Mouse (Mus musculus): ENCODE data around the gene Trmt2b. TPM values are rescaled to one million over a fixed set of nuclear protein-coding genes. Genes with fewer than 3 reads are reported as not detected.
A peak's percentile ranks its signal among the peaks of the same experiment; 100 is the strongest.
"Not testable (repeated sequence)": the region's sequence is repeated elsewhere in the genome, so short reads cannot be mapped to it uniquely, and the experiment has no call there.

Gene Trmt2b
- 8.2 and 8.9 TPM in 2 replicates for polyA plus RNA-seq (2015; fragmentation: Nextera tagmentation; extraction: Ambion mirVana)

DNA sequence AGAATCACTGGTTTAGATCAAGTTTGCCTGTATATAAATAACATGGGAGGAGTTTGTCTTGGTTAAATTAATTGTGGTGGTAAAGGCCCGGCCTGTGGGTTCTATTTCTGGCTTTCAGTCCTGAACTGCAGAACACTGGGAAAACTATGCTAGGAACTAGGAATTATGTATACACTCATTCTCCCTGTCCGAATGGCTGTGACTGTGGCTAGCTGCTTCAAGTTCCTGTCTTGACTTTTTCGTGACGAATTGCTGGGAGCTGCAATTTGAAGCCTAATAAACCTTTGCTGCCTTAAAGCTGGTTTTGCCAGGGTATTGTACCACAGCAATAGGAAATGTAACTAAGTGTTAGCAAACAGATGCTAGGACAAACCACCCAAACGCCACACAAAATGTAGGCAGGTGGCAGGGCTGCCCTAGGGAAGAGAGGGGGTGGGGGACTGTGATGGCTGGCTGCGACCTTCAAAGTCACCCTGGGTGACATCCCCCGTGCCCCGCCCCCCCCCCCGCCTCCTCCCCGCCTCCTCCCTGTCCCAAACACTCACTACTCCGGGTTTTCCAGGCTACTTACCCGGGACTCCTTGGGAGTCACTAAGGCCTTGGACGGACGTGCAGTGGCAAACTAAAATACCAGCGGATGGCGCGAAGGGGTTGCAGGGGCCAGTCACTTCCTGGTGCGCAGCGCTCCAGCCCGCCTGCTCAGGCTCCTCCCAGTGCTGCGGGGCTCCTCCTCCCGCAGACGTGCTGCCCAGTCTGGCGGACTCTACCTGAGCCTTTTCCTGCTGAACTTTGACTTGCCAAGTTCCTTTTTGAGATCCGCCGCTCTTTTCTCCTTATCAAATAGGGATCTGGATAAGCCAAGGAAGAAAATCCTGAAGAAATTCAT lies at the start of gene Trmt2b:
Gene Trmt2b (minus strand): TSS at position 710 of the 886 bp plus-strand sequence.
- no peaks in the 10 kb centered on the region for H3K36me3 ChIP-seq (replicated peaks)
- H3K4me3 ChIP-seq (replicated peaks), result peak within 1 kb of the TSS; percentile 65
- H3K27me3 ChIP-seq, result no peaks in the 10 kb centered on the region
- H3K9ac ChIP-seq, result peak within 1 kb of the TSS; percentile 27; the same call in 1 of the 2 replicates
- WGBS (ENCODE audit: insufficient replicate concordance), result 14% methylated on average over 24 of the region's 26 CpGs
- H3K4me2 ChIP-seq, result peak within 1 kb of the TSS; percentile 65
- ATAC-seq (ENCODE audit: insufficient read depth), result peak; percentile 95
- peak within 1 kb of the TSS; percentile 51; the same call in 1 of the 2 replicates for H3K27ac ChIP-seq (replicated peaks)
- H3K9me3 ChIP-seq (replicated peaks), result no peaks in the 10 kb centered on the region
- no peaks in the 10 kb centered on the region for H3K4me1 ChIP-seq (replicated peaks)

DNA sequence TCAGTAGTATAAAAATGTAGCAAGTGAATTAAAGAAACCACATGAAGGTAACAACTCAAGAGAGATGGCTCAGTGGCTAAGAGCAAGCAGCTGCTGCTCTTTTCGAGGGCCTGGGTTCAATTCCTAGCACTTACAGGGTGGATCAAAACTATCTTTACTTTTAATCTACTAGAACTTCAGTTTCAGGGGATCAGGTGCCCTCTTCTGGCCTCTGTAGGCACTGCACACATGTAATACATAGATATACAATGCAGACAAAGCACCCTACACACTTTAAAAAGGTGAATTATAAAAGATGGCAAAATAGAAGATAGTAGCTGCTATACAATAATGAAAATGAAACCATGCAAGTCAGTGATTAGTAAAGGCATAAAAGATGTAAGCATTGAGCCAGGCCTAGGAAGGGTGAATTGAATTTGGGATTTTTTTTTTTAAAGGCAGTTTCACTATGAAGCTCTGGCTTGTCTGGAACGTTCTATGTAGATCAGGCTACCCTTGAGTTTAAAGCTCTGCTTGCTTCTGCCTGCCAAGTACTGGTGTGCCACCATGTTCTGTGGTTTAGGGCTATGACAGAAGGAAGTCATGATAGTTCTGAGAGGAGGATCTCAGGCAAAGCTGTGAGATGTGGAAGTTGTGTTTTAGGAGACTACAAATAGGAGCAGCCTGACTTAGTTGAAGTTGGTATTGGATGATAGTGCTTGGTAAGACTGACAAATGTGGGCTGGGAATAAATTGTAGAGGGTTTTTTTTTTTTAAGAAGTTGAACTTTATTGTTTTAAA lies 42.6 kb upstream of the Trmt2b start:
- no peaks in the 10 kb centered on the region for H3K27me3 ChIP-seq
- 57% methylated on average over 2 of the region's 2 CpGs for WGBS (ENCODE audit: insufficient replicate concordance)
- no peak for ATAC-seq (ENCODE audit: insufficient read depth)
- H3K4me3 ChIP-seq (replicated peaks), result no peak overlapping the region
- H3K9ac ChIP-seq, result no peak overlapping the region
- no peaks in the 10 kb centered on the region for H3K9me3 ChIP-seq (replicated peaks)
- H3K27ac ChIP-seq (replicated peaks), result no peak overlapping the region
- H3K36me3 ChIP-seq (replicated peaks), result peaks cover 47% of the 10 kb centered on the region
- no peaks in the 10 kb centered on the region for H3K4me1 ChIP-seq (replicated peaks)
- H3K4me2 ChIP-seq, result no peak overlapping the region

DNA sequence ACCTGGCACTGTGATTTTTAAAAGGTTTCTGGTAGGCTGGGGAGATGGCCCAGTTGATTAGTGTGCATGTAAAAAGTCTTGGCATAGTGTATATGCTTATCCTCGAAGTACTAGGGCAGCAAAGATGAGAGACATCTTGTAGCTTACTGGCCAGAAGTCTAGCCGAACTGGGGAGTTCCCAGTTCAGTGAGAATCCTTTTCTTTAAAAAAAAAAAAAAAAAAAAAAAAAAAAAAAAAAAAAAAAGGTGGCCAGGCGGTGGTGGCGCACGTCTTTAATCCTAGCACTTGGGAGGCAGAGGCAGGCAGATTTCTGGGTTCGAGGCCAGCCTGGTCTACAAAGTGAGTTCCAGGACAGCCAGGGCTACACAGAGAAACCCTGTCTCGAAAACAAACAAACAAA lies 34.4 kb upstream of the Trmt2b start:
- H3K36me3 ChIP-seq (replicated peaks), result peaks cover 25% of the 10 kb centered on the region
- H3K4me1 ChIP-seq (replicated peaks), result peaks cover 14% of the 10 kb centered on the region
- WGBS (ENCODE audit: insufficient replicate concordance), result 84% methylated on average over 7 of the region's 7 CpGs
- ATAC-seq (ENCODE audit: insufficient read depth); H3K4me2 ChIP-seq; H3K9me3 ChIP-seq (replicated peaks); H3K4me3 ChIP-seq (replicated peaks); H3K27me3 ChIP-seq; H3K27ac ChIP-seq (replicated peaks); H3K9ac ChIP-seq: not testable (repeated sequence)

DNA sequence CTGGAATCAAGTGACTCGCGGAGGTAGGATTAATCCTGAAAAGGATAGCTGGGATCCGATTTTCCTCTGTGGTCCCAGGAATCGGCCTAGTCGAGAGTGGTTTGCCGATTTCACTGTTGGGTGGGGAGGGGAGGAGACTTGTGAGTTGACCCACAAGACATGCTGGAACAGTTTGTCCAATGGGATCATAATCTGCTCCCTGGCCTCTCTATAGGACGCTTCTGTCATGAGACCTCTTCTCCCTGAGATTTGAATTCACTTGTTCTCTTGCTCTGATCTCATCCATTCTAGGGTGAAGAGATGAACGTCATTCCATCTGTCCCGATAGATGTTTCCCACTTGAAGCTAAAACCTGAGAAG lies 31.5 kb upstream of the Trmt2b start:
- WGBS (ENCODE audit: insufficient replicate concordance), result 25% methylated on average over 9 of the region's 9 CpGs
- H3K9ac ChIP-seq, result peak overlapping the region; percentile 54

DNA sequence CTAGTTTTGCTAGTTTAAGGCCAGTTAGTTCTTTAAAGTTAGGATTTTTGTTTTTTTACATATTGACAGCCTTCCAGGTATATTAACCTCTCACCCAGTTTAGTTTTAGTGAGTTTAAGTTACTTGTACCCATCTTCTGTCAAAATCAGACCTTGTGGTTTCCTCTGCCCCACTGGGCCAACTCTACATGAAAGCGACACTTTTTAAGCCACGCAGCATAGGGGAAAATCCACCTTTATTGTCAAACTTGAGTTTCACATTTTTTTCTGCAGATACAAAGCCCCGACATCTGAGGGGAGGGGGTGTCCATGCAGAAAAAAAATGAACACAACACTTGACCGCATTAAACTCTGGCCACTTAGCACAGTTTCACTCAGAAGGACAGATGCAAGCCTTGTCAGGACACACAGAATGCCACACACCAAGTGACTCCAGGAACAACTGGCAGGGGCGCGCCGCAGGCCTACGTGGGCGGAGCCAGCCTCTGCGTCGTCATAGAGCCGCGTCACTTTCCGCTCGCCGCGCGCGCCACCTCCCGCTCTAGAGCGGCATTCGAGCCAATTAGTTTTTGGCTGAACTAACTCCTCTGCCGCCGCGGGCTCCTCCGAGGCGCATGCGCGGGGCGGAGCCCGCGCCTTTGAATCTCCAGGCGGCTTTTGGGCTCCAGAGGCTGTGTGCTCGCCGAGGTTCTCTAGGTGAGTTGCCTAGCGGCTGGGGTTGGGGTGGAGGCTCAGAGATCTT lies 30.9 kb upstream of the Trmt2b start, which contains the start of gene Cenpi:
Gene Cenpi (plus strand): TSS at position 551 of the 741 bp plus-strand sequence.
- H3K9ac ChIP-seq, result peak within 1 kb of the TSS; percentile 54
- peak within 1 kb of the TSS; percentile 67 for H3K4me3 ChIP-seq (replicated peaks)
- H3K27ac ChIP-seq (replicated peaks), result peak within 1 kb of the TSS; percentile 64
- WGBS (ENCODE audit: insufficient replicate concordance), result 15% methylated on average over 36 of the region's 36 CpGs
- peaks cover 12% of the 10 kb centered on the region for H3K36me3 ChIP-seq (replicated peaks)
- no peaks in the 10 kb centered on the region for H3K9me3 ChIP-seq (replicated peaks)
- H3K4me1 ChIP-seq (replicated peaks), result peaks cover 14% of the 10 kb centered on the region
- peak; percentile 97 for ATAC-seq (ENCODE audit: insufficient read depth)
- H3K27me3 ChIP-seq, result no peaks in the 10 kb centered on the region
- peak within 1 kb of the TSS; percentile 61 for H3K4me2 ChIP-seq

More for the DNA sequence above, 31.5 kb upstream of the Trmt2b start:
- no peaks in the 10 kb centered on the region for H3K27me3 ChIP-seq
- H3K4me2 ChIP-seq, result peak overlapping the region; percentile 61
- peak overlapping the region; percentile 64 for H3K27ac ChIP-seq (replicated peaks)
- peak; percentile 88 for ATAC-seq (ENCODE audit: insufficient read depth)
- peaks cover 15% of the 10 kb centered on the region for H3K36me3 ChIP-seq (replicated peaks)
- H3K4me3 ChIP-seq (replicated peaks), result peak overlapping the region; percentile 67
- peaks cover 14% of the 10 kb centered on the region for H3K4me1 ChIP-seq (replicated peaks)
- H3K9me3 ChIP-seq (replicated peaks), result no peaks in the 10 kb centered on the region

DNA sequence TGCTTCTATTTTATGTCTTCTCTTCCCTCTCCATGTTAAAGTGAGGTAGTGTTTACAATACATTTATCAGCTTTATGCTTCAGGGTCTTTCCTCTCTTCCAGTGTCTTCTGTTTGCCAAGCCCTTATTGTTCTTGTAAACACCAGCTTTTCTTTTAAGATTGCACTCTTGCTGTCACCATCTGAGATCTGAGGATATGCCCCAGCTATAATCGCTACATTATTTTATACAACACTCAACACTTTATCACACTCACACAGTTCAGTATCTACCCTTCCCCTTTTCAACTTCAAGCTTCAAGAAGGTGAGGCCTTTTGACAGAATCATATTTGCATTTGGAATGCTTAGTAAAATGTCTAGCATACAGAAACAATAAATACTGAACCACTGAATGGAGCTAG lies 26.5 kb upstream of the Trmt2b start:
- Histone ChIP-seq H3K9ac (no peak overlapping the region), H3K4me1 (replicated peaks) (peaks cover 9% of the 10 kb centered on the region; the same call in 1 of the 2 replicates), H3K27me3 (no peaks in the 10 kb centered on the region), H3K36me3 (replicated peaks) (no peaks in the 10 kb centered on the region), H3K4me3 (replicated peaks) (no peak overlapping the region), H3K4me2 (no peak overlapping the region), H3K9me3 (replicated peaks) (no peaks in the 10 kb centered on the region), H3K27ac (replicated peaks) (no peak overlapping the region)
- no peak for ATAC-seq (ENCODE audit: insufficient read depth)
- 68% methylated on average over 1 of the region's 1 CpGs for WGBS (ENCODE audit: insufficient replicate concordance)

DNA sequence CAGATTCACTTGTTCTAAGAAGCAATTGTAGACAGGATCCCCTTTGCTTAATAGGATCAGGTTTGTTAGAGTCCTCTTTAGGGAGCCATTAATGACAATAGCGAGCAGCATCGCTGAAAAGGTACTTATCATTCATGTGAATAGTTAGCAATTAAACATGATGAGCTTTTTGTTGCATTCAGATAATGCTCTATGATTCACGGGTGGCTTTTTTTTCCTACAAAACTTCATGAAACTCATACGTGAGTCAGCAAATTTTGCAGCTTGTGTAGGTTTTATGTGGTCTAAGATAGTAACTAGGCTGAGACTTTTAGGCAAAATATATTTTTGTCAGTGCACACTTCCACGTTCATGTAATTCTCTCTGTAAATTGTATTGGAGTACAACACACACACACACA lies 23.4 kb upstream of the Trmt2b start:
- H3K9ac ChIP-seq, result no peak overlapping the region
- H3K9me3 ChIP-seq (replicated peaks), result no peaks in the 10 kb centered on the region
- 0 out of 2 replicates have a peak, but pooled peaks cover 2% of the 10 kb centered on the region for H3K4me1 ChIP-seq (replicated peaks)
- WGBS (ENCODE audit: insufficient replicate concordance), result 24% methylated on average over 5 of the region's 5 CpGs
- no peak overlapping the region for H3K4me2 ChIP-seq
- no peak overlapping the region for H3K27ac ChIP-seq (replicated peaks)
- no peak for ATAC-seq (ENCODE audit: insufficient read depth)
- no peaks in the 10 kb centered on the region for H3K36me3 ChIP-seq (replicated peaks)
- peaks cover 26% of the 10 kb centered on the region for H3K27me3 ChIP-seq
- no peak overlapping the region for H3K4me3 ChIP-seq (replicated peaks)

DNA sequence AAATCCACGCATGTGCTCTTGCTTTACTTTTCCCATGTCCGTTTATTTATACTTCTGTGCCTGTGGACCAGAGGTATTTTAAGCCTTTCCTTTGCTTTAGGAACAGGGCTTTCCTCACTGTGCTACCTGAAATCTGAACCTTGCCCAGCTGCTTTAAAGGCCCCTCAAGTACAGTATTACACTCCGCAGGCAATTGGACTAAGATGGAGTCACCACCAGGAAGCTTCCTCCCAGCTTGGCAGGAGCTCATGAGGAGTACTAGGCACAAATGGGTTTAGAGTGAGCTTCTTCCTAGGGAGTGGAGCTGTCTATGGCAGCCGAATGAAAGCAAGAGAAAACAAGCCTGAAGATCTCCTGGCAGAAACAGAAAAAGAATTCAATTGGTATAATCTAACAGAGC lies 20.4 kb upstream of the Trmt2b start:
- ATAC-seq (ENCODE audit: insufficient read depth), result no peak
- H3K9ac ChIP-seq, result no peak overlapping the region
- peaks cover 49% of the 10 kb centered on the region for H3K27me3 ChIP-seq
- no peaks in the 10 kb centered on the region for H3K36me3 ChIP-seq (replicated peaks)
- no peak overlapping the region for H3K27ac ChIP-seq (replicated peaks)
- no peak overlapping the region for H3K4me2 ChIP-seq
- 0 out of 2 replicates have a peak, but pooled peaks cover 2% of the 10 kb centered on the region for H3K4me1 ChIP-seq (replicated peaks)
- WGBS (ENCODE audit: insufficient replicate concordance), result 42% methylated on average over 4 of the region's 4 CpGs
- H3K9me3 ChIP-seq (replicated peaks), result no peaks in the 10 kb centered on the region
- no peak overlapping the region for H3K4me3 ChIP-seq (replicated peaks)

DNA sequence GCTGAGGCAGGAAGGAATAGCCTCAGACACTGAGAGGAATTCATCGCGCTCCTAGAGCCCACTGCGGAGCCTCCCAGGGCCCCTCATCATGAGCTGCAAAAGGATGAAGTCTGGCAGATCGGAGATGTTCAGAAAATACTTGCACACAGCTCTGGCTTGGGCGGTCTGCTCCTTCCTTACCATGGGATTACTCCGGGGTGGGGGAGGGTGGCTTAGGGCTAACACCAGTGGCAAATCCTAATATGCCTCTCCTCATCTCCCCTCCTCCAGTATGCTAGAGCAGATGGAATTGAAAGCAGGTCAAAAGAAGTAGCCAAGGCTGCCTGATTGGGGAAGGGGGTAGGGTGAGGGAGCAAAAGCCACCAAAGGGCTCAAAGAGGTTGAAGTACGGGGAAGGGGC lies 20.0 kb upstream of the Trmt2b start:
- Histone ChIP-seq H3K27me3 (peaks cover 54% of the 10 kb centered on the region), H3K9me3 (replicated peaks) (no peaks in the 10 kb centered on the region), H3K4me1 (replicated peaks) (0 out of 2 replicates have a peak, but pooled peaks cover 2% of the 10 kb centered on the region), H3K27ac (replicated peaks) (no peak overlapping the region), H3K4me3 (replicated peaks) (no peak overlapping the region), H3K9ac (no peak overlapping the region), H3K36me3 (replicated peaks) (no peaks in the 10 kb centered on the region), H3K4me2 (peak overlapping the region; percentile 10; the same call in 1 of the 2 replicates)
- ATAC-seq (ENCODE audit: insufficient read depth), result no peak
- WGBS (ENCODE audit: insufficient replicate concordance), result 25% methylated on average over 7 of the region's 7 CpGs

DNA sequence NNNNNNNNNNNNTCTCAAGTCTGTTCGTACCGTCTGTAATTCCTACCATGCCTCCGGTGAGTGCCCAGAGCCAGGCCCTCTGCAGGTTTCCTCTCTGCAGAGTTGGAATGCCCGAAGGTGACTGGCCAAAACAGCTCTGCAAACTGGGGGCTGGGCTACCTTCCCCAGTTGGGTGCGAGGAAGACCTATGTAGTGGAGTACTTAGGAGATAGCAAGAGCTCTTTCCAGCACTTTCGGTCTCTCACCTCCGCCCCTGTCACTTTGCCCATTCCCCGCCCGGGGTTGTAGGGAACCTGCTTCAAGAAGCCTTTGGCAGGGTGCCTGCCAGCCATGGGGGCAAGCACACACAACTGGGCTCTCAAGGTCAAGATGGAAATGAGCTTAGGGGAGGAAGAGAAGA lies 19.5 kb upstream of the Trmt2b start:
- Histone ChIP-seq H3K27me3 (peaks cover 58% of the 10 kb centered on the region), H3K36me3 (replicated peaks) (no peaks in the 10 kb centered on the region), H3K4me1 (replicated peaks) (0 out of 2 replicates have a peak, but pooled peaks cover 2% of the 10 kb centered on the region), H3K9ac (no peak overlapping the region), H3K9me3 (replicated peaks) (no peaks in the 10 kb centered on the region), H3K4me3 (replicated peaks) (0 out of 2 replicates have a peak overlapping the region, but pooled peaks have one; percentile 20), H3K27ac (replicated peaks) (no peak overlapping the region), H3K4me2 (peak overlapping the region; percentile 10; the same call in 1 of the 2 replicates)
- WGBS (ENCODE audit: insufficient replicate concordance), result 23% methylated on average over 9 of the region's 9 CpGs
- no peak for ATAC-seq (ENCODE audit: insufficient read depth)
